Mouse (Mus musculus) natural killer cell, adult 2 months (primary cell): ENCODE results near the gene Frem2.

Experiments
- DNase-seq, 2 experiments: peaks; one replicate each; pipeline ENCODE4 v3.0.0; 2022; ENCODE audit warnings: low spot score in 2 of 2

Gene Frem2

GRCm38 (mm10) chr3:53469650-53470049 is 187.5 kb downstream of the Frem2 start:
- no peak for DNase-seq

GRCm38 (mm10) chr3:53467356-53467755 is 189.8 kb downstream of the Frem2 start:
- DNase-seq, result no peak

GRCm38 (mm10) chr3:53466481-53466880 is 190.7 kb downstream of the Frem2 start:
- no peak for DNase-seq

- DNase-seq, result no peak
Observed at GRCm38 (mm10) chr3:53465330-53465729, 191.8 kb downstream of the Frem2 start.

GRCm38 (mm10) chr3:53464146-53464698 is 192.9 kb downstream of the Frem2 start:
- no peak for DNase-seq
